Mouse (Mus musculus): ENCODE measurements around the gene Cinp. TPM values are rescaled to one million over a fixed set of nuclear protein-coding genes. Genes with fewer than 3 reads are reported as not detected.

The Cinp gene
- 78.6 and 80.8 TPM in 2 replicates for polyA plus RNA-seq (2015; fragmentation: Nextera tagmentation; extraction: Ambion mirVana)

DNA sequence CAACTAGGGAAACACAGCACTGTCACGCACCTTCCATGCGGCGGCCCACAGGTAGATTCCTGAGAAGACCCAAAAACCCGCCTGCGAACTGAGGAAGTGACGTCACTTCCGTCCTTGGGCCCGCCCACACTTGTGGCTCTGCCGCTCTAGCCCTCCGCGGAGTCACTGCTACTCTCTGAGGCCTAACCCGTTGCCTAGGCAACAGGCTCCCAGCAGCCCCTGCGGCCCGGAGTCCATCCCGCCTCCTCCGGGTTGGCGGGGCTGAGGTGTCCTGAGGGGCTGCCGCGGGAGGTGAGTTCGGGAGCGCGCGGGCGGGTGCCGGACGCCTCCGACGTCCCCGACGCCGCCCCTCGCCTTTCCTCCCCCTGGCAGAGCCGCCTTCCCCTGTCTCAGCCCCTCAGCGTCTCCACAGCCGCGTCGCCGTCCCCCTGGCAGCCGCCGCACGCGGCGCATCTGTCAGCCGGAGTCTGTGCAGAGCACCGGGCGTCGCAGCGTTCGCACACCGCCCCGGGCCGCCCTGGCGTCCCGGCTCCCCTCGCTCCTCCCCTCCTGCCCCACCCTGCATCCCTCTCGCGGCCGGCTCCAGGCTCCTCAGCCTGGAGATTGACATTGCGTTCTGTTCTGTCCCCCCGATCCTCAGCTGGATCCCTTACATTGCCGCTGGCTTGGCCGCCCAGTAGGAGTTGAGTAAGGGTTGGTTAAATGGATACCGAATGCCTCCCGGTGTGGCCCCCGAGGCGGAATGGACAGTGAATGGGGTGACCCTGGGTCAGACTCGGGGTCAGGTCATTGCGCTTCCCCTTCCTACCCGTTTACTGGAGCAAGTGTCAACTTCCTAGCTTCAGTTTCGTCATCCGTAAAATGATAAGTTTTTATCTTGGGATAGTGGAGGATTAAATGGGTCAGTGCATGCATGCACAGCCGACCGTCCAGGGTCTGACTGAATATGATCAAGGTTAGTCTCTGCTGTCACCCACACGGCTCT is at the start of gene Cinp, which contains the start of gene Tecpr2:
TSS of gene Cinp (minus strand) at position 110 of the 985 bp plus-strand sequence.
TSS of gene Tecpr2 (plus strand) at position 229 of the 985 bp plus-strand sequence.
- H3K27me3 ChIP-seq = no peaks in the 10 kb centered on the region
- H3K4me3 ChIP-seq (replicated peaks) = peak within 1 kb of the TSS; percentile 95
- peak within 1 kb of the TSS; percentile 82 for H3K9ac ChIP-seq
- H3K4me2 ChIP-seq = peak within 1 kb of the TSS; percentile 95
- peaks cover 21% of the 10 kb centered on the region for H3K4me1 ChIP-seq
- H3K9me3 ChIP-seq (replicated peaks) = no peaks in the 10 kb centered on the region
- under 1% methylated on average over 73 of the region's 74 CpGs for WGBS
- peak within 1 kb of the TSS; percentile 90 for H3K27ac ChIP-seq
- ATAC-seq (replicated peaks; ENCODE audit: low FRiP score) = peak; percentile 99
- no peaks in the 10 kb centered on the region for H3K36me3 ChIP-seq

DNA sequence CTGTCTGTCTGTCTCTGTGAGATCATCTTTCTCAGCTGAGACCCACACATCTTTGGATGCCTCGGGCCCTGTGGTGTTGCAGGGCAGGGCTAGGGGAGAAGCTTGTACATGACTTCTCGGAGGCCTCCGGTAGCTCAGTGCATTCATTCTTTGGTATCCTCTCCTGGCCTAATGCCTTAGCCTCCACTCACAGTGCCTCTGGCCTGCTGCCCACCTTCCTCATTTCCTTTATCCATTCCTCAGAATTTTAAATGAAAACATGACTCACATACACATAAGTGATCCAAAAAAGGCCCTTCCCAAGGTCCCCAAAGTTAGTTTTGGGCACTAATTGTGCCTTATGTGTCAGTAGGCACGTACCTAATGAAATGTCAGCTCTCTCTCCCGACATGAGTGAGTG is 48.6 kb upstream of the Cinp start:
- Histone ChIP-seq H3K9ac (no peak overlapping the region), H3K4me3 (replicated peaks) (no peak overlapping the region), H3K36me3 (peaks cover 58% of the 10 kb centered on the region), H3K27ac (no peak overlapping the region), H3K9me3 (replicated peaks) (no peaks in the 10 kb centered on the region), H3K27me3 (no peaks in the 10 kb centered on the region), H3K4me1 (no peaks in the 10 kb centered on the region), H3K4me2 (no peak overlapping the region)
- WGBS = 93% methylated on average over 5 of the region's 5 CpGs
- ATAC-seq (replicated peaks; ENCODE audit: low FRiP score) = no peak

DNA sequence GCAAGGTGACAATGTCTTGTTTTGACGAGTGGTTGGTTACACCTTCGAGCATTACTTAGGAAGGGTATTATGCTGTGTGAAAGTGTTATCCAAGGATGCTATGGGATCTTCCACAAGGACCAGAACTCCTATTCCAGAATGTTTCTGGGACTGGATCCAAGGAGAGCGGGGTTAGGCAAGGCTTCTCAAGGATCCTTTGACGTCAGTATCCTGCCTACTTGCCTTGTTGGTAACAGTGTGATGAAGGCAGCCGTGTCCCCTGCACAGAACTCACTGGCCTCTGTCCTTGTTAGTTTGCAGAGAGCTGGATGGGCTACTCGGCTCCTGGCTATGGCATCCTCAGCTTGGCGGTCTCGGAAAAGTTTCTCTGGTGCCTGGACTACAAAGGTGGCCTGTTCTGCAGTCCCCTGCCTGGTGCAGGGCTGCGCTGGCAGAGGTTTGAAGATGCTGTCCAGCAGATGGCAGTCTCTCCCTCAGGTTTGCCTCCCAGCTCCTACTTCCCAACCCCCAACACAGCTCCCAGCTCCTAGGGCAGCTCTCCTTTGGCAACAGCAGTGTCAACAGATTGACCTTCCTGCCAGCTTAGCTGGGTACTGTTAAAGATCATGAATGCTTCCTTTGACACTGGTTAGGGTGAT is 47.2 kb upstream of the Cinp start:
- no peak overlapping the region for H3K4me2 ChIP-seq

DNA sequence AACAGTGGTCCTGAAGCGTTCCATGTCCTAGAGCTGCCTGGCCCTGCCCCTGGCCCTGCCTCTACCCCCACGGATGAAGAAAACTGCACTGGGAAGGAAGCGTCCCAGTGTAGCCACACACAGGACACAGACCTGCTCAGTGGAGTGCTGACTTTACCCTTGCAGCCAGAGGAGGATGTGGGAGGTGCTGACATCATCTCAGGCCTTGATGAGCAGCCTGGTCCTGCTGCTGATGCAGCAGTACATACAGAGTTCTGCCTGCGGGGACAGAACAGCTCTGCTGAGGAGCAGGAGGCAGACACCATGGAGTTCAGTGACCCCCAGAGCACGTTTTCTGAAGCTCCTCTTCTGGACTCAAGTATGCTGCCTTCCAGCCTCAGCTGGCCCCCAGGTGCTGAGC is 43.9 kb upstream of the Cinp start:
- Histone ChIP-seq H3K9me3 (replicated peaks) (no peaks in the 10 kb centered on the region), H3K4me1 (no peaks in the 10 kb centered on the region), H3K9ac (no peak overlapping the region), H3K27ac (no peak overlapping the region), H3K27me3 (no peaks in the 10 kb centered on the region), H3K4me2 (no peak overlapping the region), H3K36me3 (peaks cover 46% of the 10 kb centered on the region), H3K4me3 (replicated peaks) (no peak overlapping the region)
- ATAC-seq (replicated peaks; ENCODE audit: low FRiP score) = no peak
- 70% methylated on average over 5 of the region's 5 CpGs for WGBS

More for the DNA sequence above, 47.2 kb upstream of the Cinp start:
- no peak overlapping the region for H3K27ac ChIP-seq
- no peaks in the 10 kb centered on the region for H3K4me1 ChIP-seq
- H3K27me3 ChIP-seq = no peaks in the 10 kb centered on the region
- H3K9me3 ChIP-seq (replicated peaks) = no peaks in the 10 kb centered on the region
- peak; percentile 69; the same call in 1 of the 2 replicates for ATAC-seq (replicated peaks; ENCODE audit: low FRiP score)
- 63% methylated on average over 9 of the region's 9 CpGs for whole genome bisulfite sequencing
- no peak overlapping the region for H3K4me3 ChIP-seq (replicated peaks)
- H3K36me3 ChIP-seq = peaks cover 64% of the 10 kb centered on the region
- no peak overlapping the region for H3K9ac ChIP-seq

DNA sequence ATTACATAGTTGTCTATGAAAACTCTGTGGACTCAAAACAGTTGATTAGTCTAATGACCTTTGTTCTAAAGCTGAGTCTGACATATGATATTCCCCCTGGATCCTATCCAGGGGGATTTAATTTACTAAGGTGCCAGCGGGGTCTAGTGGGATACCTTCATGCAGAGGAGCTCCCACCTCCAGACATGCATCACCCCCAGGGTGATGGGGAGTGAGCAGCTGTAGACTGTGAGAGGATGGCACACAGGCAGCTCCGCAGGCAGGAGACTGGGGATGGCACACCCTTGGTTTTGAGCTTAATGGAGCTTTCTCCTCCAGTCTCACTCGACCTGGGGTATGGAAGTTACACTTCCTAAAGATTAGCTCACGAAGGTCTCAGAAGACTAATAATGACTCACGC is 32.6 kb upstream of the Cinp start:
- Histone ChIP-seq H3K4me2 (no peak overlapping the region), H3K9ac (no peak overlapping the region), H3K27me3 (no peaks in the 10 kb centered on the region), H3K27ac (no peak overlapping the region), H3K4me3 (replicated peaks) (no peak overlapping the region), H3K9me3 (replicated peaks) (no peaks in the 10 kb centered on the region), H3K4me1 (no peaks in the 10 kb centered on the region), H3K36me3 (peaks cover 38% of the 10 kb centered on the region)
- ATAC-seq (replicated peaks; ENCODE audit: low FRiP score) = no peak
- 80% methylated on average over 5 of the region's 5 CpGs for WGBS

DNA sequence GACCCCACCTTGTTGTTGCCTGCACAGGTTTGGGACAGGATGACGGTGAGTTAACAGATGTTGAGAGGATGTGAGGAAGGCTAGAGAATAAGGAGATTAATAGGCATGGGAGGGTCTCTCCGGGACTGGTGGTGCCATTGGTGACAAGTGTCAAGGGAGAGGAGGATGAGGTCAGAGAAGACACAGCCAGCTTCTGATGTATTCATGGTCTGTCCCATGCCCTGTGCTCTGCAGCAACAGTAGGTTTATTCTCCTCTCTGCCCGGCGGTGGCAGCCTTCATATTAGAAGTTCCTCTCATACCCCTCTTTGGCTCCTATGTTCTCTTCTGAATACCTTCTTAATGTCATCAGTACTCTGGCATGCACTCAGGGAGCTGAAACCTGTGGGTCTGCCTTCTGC is 31.3 kb upstream of the Cinp start:
- H3K9ac ChIP-seq = no peak overlapping the region
- H3K36me3 ChIP-seq = peaks cover 46% of the 10 kb centered on the region
- no peak for ATAC-seq (replicated peaks; ENCODE audit: low FRiP score)
- no peaks in the 10 kb centered on the region for H3K27me3 ChIP-seq
- H3K4me1 ChIP-seq = no peaks in the 10 kb centered on the region
- no peak overlapping the region for H3K27ac ChIP-seq
- WGBS = 88% methylated on average over 4 of the region's 4 CpGs
- H3K4me3 ChIP-seq (replicated peaks) = no peak overlapping the region
- H3K9me3 ChIP-seq (replicated peaks) = no peaks in the 10 kb centered on the region
- H3K4me2 ChIP-seq = no peak overlapping the region

DNA sequence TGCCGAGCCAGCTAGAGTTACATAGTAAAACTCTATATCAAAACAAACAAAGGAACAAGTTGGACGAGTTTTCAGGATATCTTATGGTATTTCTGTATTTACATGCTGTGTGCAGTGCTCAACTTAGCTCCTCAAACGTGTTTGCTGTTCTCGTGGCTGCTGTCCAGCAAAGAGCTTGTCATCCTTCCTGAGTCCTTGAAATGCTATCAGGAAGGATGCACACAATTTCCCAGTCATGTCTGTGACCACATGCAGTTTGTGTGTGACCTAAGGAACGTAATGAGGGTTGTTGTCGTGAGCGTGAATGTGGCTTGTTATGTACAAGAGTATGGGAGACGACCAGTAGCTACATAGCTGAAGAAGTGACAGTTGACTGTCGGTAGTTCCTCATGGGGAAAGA is 26.8 kb upstream of the Cinp start:
- Histone ChIP-seq H3K36me3 (peaks cover 47% of the 10 kb centered on the region), H3K9ac (no peak overlapping the region), H3K9me3 (replicated peaks) (no peaks in the 10 kb centered on the region), H3K27me3 (no peaks in the 10 kb centered on the region), H3K4me1 (no peaks in the 10 kb centered on the region), H3K4me2 (no peak overlapping the region), H3K4me3 (replicated peaks) (no peak overlapping the region), H3K27ac (no peak overlapping the region)
- ATAC-seq (replicated peaks; ENCODE audit: low FRiP score) = no peak
- 83% methylated on average over 9 of the region's 9 CpGs for WGBS

DNA sequence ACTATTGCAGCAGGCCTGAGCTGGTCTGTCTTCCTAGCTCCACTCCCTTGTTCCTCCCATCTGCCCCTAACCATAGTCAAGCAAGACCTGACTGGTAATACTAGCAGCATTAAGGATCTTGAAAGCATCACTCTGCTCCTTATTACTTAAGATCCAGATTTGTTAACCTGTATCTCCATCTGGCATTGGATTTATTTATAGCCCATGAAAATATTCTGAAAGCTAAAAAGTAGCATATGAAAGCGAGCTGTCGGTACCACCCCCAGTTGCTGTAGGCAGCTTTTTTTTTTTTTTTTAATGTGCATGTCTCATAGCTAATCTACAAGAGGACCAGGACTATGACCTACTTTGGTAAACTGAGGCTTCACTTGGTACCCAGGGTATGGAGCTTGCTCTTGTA is 21.0 kb upstream of the Cinp start:
- Histone ChIP-seq H3K9me3 (replicated peaks) (no peaks in the 10 kb centered on the region), H3K9ac (no peak overlapping the region), H3K4me1 (no peaks in the 10 kb centered on the region), H3K27me3 (no peaks in the 10 kb centered on the region), H3K4me2 (no peak overlapping the region), H3K36me3 (peaks cover 7% of the 10 kb centered on the region; the same call in 1 of the 2 replicates), H3K4me3 (replicated peaks) (no peak overlapping the region), H3K27ac (no peak overlapping the region)
- no peak for ATAC-seq (replicated peaks; ENCODE audit: low FRiP score)
- 92% methylated on average over 2 of the region's 2 CpGs for WGBS

DNA sequence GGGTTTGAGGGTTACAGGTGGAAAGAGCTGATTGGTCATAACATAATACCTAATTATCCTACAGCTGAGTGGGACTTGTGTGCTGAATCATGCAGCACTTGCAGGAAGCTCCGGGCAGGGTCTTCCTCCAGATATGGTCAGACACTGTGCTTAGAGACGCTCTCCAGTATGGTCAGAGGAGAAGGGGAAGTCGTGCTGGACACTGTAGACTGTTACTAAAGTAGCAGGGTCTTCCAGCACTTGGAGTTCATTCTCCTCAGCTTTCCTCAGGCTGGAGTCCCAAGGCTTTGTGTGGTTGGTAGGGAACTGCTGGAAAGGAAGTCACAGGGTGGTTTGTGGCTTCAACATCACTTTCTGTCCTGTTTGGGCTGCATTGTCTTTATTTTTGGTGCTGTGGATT is 18.9 kb upstream of the Cinp start:
- ATAC-seq (replicated peaks; ENCODE audit: low FRiP score) = no peak
- H3K4me1 ChIP-seq = no peaks in the 10 kb centered on the region
- no peaks in the 10 kb centered on the region for H3K27me3 ChIP-seq
- no peak overlapping the region for H3K27ac ChIP-seq
- H3K4me2 ChIP-seq = no peak overlapping the region
- peaks cover 3% of the 10 kb centered on the region; the same call in 1 of the 2 replicates for H3K36me3 ChIP-seq
- H3K4me3 ChIP-seq (replicated peaks) = no peak overlapping the region
- H3K9me3 ChIP-seq (replicated peaks) = no peaks in the 10 kb centered on the region
- 70% methylated on average over 3 of the region's 3 CpGs for WGBS
- H3K9ac ChIP-seq = no peak overlapping the region

DNA sequence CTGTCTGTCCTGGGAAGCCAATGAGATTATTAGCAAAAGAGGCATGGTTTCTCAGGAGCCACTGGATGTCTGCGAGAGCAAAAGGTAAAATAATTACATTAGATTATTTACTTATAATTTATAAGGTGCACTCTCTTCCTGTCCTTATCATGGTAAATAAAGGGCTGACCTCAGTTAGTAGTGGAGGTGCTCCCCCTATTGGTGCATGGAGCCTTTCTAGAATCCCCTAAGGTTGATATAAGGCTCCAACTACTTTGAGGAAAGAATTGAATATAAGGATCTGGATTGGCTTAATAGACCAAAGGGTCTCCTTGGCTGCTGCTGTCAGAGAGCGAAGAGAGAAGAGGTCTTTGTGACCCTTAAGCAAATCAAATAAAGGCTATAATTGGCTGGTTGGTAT is 14.6 kb upstream of the Cinp start:
- Histone ChIP-seq H3K27me3 (no peaks in the 10 kb centered on the region), H3K4me1 (no peaks in the 10 kb centered on the region), H3K36me3 (peaks cover 7% of the 10 kb centered on the region; the same call in 1 of the 2 replicates), H3K4me2 (no peak overlapping the region), H3K9ac (no peak overlapping the region), H3K9me3 (replicated peaks) (no peaks in the 10 kb centered on the region), H3K27ac (no peak overlapping the region), H3K4me3 (replicated peaks) (no peak overlapping the region)
- 95% methylated on average over 2 of the region's 2 CpGs for WGBS
- no peak for ATAC-seq (replicated peaks; ENCODE audit: low FRiP score)

DNA sequence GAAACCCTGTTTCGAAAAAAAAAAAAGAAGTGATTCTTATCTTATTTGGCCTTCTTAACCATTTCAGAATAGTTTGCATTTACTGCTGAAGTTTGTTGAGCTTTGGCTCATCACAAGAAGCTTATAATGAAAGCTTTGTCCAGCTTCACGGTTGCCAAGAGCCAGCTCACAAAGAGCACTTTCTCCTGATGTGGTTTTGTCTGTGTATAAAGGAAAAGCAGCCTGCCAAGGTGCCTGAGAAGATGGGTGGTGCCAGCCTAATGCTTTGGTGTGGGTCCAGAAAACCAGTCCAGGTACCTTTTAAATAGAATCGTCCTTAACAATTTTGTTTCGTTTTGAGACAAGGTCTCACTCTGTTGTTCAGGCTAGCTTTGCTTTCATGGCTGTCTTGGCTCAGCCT is 13.2 kb upstream of the Cinp start:
- Histone ChIP-seq H3K4me3 (replicated peaks) (no peak overlapping the region), H3K4me2 (no peak overlapping the region), H3K9me3 (replicated peaks) (no peaks in the 10 kb centered on the region), H3K9ac (no peak overlapping the region), H3K4me1 (no peaks in the 10 kb centered on the region), H3K36me3 (peaks cover 10% of the 10 kb centered on the region; the same call in 1 of the 2 replicates), H3K27me3 (no peaks in the 10 kb centered on the region), H3K27ac (no peak overlapping the region)
- ATAC-seq (replicated peaks; ENCODE audit: low FRiP score) = no peak
- WGBS = 87% methylated on average over 4 of the region's 4 CpGs

DNA sequence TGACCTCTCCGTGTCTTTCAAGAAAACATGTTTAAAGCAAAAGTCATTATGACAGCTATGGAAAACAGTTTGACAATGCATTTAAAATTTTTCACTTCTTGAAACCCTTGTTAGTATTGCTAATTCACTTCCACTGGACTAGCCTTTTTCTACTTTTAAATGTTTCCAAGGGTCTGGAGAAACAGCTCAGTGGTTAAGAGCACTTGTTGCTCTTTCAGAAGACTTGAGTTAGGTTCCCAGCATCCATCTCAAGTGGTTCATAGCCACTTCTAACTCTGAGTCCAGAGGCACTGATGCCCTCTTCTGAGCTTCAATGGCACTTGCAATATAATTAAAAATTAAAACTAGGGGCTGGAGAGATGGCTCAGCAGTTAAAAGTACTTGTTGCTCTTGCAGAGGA is 2.9 kb upstream of the Cinp start:
- Histone ChIP-seq H3K27me3 (no peaks in the 10 kb centered on the region), H3K27ac (no peak overlapping the region), H3K4me3 (replicated peaks) (no peak overlapping the region), H3K4me2 (no peak overlapping the region), H3K36me3 (no peaks in the 10 kb centered on the region), H3K9ac (no peak overlapping the region), H3K9me3 (replicated peaks) (no peaks in the 10 kb centered on the region), H3K4me1 (peaks cover 21% of the 10 kb centered on the region)
- WGBS = 94% methylated on average over 1 of the region's 1 CpGs
- ATAC-seq (replicated peaks; ENCODE audit: low FRiP score) = no peak
